Mouse (Mus musculus): Measurements from ENCODE around the gene Eef1akmt2. TPM values are rescaled to one million over a fixed set of nuclear protein-coding genes. Genes with fewer than 3 reads are reported as not detected.

The Eef1akmt2 gene
- total RNA-seq (2021), result 30.5 and 36.6 TPM in 2 replicates
- long read RNA-seq, transcript Eef1akmt2-201 (6 exons, 1,107 nt), result major isoform, 7 of 18 reads
- long read RNA-seq, partial matches to known transcripts, result 1 of 18 reads
- long read RNA-seq, other reads (novel, unspliced or antisense), result 9 of 18 reads

DNA sequence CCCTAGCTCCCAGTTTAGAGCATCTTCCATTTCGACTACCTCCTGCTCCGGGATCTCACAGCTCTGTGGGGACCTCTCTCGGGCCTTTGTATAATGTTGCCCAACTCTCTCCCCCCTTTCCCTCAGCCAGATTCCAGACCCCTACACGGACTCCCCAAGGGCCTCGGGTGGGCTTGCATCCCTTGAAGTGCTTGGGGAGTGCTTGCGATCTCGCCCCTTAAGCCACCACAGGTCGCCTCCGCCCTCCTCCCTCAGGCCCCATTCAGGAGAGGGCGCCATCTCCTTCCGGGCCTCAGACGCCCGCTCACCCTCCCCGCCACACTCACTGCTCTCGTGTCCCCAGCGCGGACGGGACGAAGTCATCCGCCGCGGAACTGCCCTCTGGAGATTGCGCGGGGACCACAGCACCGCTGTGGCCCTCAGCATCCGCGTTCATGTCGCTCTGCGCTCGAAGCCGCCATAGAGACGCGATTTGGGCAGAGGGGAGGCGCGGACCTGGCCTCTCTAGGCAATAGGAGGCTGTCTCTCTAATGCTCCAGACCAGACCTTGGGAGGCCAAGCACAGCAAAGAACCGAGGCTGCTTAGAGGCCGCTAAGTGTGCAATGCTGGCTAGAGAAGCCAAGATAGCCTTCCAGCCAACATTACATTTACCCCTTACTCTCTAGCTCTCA lies at the start of gene Eef1akmt2:
Gene Eef1akmt2 (minus strand): TSS at position 501 of the 672 bp plus-strand sequence.
- peak; percentile 73 for DNase-seq

DNA sequence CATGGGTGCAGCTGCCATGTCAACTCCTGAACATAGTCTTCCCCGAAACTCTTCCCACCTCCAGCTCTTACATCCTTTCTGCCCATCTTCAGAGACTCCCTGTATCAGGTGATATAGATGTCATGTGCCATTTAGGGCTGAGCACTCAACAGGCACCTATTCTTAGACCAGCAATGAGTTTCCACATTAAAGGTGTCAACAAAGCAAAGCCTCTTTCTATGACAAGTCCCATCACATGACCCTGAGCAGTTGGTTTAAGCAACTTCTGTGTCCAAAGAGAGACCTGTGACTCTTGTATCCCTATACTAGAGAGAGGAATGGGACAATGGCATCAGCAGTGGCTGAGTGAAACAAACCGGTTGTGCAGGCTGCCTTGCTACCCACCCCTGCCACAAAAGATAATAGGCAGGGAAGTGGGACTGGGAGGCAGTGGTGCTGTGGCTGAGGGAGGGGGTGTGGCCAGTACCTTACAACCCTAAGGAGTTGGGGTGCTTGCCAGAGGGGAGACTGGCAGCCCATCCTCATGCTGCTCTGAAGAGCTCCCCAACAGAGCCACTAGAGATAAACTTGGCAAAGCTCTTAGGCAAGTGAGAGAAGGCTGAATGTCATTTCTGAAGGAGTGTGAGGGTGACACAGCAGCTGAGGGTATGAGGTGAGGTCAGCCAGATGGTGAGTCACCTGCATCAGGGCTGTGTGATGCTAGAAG lies 48.5 kb upstream of the Eef1akmt2 start:
- no peak for DNase-seq

DNA sequence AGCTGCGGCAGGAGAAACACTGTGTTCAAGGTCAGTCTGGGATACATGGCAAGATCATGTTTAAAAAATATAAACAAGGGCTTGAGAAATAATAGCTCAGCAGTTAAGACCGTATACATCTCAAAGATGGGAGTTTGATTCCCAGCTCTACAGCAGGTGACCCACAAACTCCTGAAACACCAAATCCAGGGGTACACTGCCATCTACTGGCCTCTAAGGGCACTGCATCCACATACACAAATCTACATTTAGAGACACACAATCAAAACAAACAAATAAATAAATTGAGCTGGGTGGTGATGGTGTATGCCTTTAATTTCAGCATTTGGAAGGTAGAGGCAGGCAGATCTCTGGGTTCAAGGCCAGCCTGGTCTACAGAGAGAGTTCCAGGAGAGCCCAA lies 45.8 kb upstream of the Eef1akmt2 start:
- no peak for DNase-seq

DNA sequence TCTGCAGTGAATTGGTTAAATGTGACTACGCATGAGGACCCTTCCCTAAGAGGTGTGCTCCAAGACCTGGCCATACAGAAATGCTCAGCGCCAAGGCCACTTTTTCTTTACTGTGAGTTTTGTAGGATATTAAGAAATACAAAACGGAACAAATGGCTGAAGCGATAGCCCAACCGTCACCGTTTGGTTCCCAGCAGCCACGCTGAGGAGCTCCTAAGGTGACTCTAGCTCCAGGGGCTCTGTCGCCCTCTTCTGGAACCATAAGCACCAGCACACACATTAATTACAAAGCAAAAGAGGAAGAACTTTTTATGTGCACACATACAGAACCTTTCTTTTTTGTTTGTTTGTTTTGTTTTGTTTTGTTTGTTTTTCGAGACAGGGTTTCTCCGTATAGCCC lies 44.8 kb upstream of the Eef1akmt2 start:
- DNase-seq, result no peak

DNA sequence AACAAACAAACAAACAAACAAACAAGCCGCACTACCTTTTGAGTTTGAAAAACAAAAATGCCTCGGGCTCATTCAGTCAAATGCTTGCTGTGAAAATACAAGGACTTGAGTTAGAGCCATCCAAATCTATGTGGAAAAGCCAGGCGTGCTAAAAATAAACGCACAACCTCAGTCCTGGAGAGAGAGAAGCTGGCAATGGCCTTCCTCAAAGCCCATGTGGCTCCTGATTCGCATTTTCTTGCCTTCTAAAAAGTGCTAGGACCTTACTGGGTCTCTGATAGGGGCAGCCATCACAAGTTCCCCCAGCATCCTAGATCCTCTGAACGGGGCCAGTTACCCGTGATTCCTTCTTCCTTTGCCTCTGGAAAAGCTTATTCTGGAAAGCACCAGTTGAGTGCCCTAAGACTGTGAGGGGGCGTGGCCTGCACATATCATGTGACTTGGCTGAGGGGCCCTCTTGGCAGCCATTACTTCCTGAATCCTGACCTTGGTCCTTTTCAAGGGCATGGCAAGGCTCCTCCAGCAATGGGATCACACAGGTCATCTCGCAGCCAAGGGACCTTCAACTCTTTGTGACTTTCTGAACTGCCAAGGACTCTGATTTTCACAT lies 43.8 kb upstream of the Eef1akmt2 start:
- peak; percentile 49 for DNase-seq

DNA sequence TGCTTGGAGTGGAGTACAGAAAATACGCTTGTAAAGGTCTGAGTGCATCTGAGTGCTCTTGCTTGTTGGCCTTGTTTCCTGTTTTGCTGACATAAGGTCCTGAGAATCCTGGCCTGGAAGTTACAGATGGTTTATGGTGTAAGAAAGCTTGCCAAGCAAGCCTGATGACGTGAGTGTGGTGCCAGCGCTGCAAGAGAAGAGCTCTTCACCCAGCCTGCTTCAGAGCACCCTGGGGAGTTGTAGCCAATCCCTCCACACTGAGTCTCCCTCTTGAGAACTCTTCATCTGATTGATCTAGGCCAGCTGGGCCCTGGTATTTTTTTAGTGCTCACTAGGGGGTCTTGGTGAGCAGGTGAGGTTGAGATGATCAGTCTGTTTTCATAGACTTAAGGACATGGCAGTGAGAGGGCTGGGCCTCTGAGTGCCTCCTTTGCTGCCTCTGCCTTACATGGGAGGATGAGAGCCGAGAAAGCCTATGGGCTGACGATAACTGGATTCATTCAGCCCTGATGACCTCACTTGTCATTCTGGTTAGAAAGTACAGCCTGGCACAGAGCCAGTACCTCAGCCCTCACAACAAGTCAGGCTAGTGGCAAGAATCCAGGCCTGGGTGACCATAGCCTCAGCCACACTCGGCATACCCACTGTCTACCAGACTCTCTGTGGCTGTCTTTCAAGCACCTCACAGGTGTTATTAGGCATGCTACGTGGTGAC lies 42.5 kb upstream of the Eef1akmt2 start:
- peak; percentile 70 for DNase-seq

DNA sequence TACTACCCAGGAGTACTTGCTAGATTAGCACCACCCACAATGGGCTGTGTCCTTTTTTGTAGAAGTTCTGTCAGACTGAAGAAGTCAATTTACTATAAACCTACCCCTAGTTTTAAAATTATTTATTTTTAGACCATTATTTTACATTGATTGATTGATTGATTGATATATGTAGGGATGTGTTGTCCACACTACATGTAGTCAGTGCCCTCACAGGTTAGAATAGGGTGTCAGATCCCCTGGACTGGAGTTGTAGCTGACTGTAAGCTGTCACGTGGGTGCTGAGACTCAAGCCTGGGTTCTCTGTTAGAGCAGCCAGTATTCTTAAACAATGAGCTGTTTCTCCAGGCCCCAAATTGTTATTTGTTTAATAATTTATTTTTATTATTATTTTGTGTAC lies 40.9 kb upstream of the Eef1akmt2 start:
- DNase-seq, result no peak

DNA sequence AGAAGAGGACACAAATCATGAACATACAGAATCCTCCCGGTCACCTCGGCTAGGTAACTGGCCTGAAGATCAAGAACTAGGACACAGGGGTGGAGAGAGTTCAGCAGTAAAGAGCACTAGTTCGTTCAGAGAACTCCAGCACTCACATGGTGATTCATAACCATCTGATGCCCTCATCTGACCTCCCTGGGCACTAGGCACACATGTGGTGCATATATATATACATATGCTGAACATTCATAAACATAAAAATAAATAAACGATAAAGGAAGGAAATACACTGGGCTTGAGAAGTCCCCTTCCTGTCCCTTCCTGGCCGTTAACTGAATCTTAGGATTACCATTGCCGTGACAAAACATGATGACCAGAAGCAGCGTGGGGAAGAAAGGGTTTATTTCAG lies 40.3 kb upstream of the Eef1akmt2 start:
- DNase-seq, result no peak

DNA sequence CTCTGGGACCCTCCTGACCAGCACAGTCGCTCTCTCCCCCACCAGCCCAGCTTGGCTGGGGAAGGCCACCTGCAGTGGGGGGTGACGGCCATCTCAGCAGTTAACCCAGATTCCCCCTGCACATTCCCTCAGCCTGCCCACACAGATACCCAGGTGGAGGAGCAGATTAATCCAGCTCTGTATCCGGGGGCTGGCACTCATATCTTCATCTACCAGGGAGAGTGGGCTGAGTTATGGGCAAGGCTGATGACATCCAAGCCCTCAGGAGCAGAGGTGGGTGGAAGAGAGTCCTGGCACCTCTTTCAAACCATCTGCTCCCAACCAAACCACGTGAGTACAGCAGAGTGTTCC lies 39.8 kb upstream of the Eef1akmt2 start:
- no peak for DNase-seq

DNA sequence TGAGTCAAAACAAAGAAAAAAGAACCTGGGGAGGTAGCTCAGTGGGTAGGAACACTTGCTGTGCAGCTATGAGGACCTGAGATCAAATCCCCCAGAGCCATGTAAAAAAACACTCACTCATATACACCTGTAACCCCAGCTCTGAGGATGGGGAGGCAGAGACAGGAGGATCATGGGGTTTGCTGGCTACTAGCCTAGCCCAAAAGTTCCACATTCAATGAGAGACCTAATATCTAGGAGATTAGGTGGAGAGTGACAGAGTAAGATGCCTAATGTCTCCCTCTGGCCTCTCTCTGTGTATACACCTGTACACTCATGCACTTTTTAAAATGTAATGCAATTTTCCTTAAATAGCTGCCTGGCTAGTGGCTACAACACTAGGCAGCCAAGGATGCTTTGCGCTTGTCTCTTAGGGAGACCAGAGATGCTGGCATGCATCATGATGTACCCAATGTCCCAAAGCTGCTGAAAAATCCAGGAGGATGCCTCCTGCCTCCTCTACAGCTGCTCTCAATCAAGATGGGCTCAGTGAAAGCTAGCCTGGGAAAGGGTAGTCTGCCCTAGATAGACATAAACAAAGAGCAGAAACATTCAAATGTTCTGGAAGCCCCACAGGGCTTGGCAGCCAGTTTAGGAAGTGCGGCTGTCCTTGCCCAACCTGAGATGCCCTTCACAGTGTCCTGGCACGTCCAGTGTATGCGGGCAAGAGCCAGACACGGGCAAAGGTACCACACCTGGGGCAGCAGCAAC lies 39.3 kb upstream of the Eef1akmt2 start:
- DNase-seq, result no peak

DNA sequence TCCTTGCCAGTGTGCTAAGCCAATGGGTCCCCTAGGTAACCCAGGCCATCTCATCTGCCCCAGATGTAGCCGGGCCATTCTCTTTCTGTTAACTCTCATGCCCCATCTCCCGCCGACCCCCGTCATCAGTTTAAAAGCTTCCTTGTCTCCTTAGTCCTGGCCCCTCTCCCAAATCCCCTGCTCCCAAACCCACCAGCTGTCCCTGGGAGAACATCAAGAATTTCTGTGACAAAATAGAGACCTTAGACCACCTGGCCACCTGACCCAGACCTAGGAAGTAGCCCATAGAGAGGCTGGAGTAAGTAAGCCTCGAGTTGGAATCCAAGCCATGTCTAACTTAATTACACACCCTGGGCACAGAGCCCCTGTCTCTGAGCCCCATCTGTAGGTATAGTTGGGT lies 37.7 kb upstream of the Eef1akmt2 start:
- DNase-seq, result no peak

DNA sequence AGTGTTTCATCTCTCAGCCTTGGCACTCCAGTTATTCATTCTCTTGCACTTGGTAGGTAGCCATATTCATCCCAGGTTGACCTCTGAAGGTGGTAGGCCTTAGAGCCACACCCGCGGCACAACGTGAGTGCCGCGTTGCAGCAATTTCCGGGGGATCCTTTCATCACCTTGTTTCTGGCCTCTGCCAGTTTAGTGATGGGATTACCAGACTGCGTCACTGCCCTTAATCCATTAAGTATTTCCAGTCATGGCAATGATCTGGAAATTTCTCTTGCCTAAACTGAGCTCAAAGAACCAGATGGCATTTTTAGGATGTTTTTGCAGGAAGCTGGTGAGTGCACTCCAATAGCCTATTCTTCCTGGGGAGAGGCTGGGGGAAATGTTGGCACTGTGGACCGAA lies 37.2 kb upstream of the Eef1akmt2 start:
- DNase-seq, result no peak

DNA sequence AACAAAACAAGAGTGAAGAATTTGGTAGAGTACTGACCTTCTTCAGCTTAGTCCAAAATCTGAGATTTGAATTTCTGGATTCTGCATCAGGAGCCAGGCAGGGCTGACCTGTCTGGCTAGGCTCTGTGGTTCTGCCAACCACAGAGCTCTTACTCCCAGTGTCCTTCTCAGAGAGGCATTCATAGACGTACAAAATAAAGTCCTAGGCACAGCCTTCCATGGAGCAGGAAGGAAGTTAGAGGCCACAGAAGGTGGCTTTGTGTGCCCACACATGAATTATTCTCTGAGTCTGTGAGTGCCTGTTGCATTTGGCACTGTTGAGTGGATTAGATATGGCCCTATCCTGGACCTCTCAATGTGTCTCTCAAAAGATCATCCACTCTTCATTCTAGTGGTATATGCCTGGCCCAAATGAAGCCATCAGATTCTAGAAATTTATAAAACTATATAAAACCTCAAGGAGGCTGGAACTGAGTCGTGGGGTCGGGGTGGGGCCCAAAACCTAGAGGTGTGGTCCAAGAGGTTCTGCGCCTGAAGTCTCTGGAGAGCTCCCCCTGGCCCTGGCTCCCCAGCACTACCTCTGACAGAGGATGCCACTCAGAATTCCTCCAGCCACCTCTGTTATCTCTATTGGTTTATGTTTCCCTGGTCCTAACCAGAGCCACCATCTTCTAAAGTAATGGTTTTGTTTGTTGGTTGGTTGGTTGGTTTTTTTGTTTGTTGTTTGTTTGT lies 36.2 kb upstream of the Eef1akmt2 start:
- DNase-seq, result no peak

DNA sequence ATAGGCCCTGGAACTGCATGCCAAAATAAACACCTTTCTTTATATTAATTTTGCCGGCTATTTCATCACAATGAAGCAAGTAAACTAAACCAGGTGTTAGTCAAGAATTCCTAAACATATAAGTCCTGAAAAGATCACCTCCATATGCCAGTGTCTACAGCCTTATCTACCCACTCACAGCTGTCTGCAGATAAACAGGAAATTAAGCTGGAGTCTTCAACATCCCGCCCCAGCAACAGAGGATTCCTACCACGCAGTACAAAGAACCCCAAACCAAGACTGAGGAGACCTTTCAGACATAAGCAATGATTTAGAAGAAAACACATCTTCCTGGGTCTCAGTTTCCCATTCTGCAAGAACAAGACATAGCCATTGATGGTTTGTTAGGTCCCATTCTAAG lies 35.6 kb upstream of the Eef1akmt2 start:
- no peak for DNase-seq

DNA sequence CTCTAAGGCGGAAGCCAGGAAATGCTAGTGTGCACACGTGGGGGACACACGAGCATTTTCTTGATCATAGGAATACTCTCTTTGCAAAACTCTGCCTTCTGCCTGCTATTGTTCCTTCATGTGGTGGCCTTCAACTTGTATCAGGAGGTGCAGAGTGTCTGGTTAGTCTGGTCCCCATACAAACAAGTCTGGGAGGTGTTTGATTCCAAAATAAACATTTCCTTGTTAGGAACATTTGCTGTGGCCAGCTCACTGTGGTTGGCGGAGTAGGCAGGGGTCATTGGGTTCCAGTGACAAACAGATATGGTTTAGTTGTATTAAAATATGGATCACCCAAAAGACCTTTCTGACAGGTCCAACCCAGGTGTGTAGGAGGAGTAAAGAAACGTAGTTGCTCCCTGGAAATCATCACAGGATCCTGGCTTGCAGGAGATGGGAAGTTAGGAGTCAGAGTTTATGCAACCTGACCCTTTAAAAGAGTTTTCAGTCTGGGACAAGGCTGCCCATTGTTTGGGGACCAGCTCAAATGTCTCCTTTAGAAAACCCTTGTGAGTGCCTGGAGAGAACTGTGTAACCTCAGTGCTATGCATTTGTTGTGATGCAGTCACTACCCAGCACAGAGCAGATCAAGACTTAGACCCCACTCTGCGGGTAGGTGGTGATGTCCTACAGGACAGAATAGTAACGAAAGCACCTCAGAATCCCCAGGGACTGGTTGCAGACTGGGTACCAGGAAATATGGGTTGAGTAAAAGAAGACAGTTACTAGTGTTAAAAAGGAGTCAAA lies 34.7 kb upstream of the Eef1akmt2 start:
- DNase-seq, result no peak

DNA sequence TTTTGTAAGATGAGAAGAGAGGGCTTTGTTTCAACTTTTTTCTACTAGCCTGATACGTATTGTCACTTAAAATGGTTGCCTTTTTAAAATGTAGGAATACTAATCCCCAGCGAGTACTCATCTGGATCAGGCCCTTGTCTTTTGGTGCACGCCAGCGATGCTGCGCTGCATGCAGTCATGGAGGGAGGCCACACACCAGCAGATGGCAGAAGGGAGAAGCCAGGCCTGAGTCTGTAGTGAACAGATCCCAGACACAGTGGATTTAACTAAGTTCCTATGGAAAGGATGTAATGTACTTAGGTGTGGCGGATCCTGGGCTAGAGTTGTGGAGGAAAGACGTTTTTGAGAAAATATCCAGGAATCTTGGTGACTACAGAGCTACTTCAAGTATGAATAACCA lies 31.6 kb upstream of the Eef1akmt2 start:
- no peak for DNase-seq

DNA sequence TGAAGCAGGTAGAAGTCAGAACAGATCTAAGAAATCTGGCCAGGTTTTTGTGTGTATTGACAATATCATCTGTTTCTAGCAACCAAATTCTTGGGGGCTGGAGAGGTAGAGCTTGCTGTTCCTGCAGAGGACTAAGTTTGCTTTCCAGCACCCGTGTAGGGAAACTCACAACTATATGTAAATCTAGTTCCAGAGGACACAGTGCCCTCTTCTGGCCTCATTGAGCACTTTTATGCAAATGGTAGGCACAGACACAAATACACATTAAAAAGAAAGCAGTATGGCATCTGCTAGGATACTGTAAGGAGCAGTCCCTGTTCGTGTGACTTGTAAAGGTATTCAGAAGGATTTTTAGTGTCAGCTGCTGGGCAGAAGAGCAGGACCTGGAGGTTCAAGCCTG lies 29.9 kb upstream of the Eef1akmt2 start:
- DNase-seq, result no peak

DNA sequence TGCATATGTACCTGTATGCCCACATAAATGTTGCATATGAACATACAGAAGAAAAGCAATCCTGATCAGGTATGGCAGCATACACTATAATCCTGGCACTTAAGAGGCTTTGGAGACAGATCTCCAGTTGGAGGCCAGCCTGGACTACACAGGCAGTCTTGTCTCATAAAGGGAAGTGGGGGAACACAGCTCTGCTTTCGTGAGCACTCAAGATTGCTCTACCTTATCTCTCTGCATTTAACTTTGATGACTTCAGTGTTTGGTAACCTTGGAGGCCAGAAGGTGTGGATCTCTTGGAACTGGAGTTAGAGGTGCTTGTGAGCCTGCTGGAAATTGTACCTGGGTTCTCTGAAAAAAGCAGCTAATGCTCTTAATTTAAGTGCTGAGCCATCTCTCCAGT lies 27.8 kb upstream of the Eef1akmt2 start:
- no peak for DNase-seq

DNA sequence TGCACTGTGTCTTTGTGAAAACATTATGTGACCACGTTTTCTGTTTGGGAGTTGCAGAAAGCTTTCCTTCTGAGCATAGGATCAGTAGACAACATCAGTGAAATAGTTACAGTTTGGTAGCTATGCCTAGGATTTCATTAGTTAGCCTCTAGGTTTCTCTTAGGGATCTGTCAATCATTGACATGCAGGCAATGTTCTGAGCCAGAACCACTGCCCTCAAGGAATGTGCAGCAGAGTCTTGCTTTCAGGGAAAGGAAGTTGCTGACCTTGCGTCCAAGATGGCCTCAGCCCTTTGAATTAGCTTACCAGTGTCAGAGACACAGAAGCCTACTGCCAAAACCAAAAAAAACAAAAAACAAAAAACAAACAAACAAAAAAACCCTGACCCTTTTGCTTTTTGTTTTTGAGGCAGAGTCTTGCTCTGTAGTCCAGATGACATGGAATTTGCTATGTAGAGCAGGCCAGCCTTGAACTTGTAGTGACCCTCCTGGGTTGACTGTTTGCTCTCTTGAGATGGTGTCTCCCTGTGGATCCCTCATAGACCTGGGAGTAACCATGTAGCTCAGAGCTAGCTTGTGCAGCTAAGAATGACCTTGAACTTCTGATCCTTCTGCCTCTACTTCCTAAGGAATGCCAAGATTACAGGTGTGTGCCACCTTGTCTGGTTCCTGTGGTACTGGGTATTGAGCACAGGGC lies 23.1 kb upstream of the Eef1akmt2 start:
- DNase-seq, result no peak

DNA sequence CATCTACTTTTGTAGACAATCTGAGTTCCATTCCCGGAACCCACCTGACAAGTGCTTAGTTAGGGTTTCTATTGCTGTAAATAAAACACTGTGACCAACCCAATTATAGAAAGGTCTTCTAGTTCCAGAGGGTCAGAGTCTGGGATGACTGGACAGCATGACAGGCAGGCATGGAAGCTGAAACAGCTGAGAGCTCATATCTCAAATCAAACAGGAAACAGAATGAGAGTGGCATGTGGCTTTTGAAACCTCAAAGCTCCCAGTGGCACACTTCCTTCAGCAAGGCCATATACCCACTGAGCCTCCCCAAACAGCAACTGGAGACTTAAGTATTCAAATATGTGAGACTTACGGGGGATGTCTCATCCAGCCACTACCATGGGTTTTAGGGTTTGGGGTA lies 20.6 kb upstream of the Eef1akmt2 start:
- no peak for DNase-seq

Data from adrenal gland, postnatal 25 days (tissue).